Mouse (Mus musculus): ENCODE results near the gene Gm6408. TPM values are rescaled to one million over a fixed set of nuclear protein-coding genes. Genes with fewer than 3 reads are reported as not detected.
"Not testable (repeated sequence)": the region's sequence is repeated elsewhere in the genome, so short reads cannot be mapped to it uniquely, and the experiment has no call there.

The Gm6408 gene
- polyA plus RNA-seq (2016; fragmentation: Nextera tagmentation; extraction: Ambion mirVana) = not detected in 2 replicates

- not testable (repeated sequence) for H3K4me1 ChIP-seq (replicated peaks); H3K36me3 ChIP-seq; DNase-seq (ENCODE audit: low spot score); H3K27ac ChIP-seq; H3K4me3 ChIP-seq; H3K27me3 ChIP-seq (ENCODE audit: insufficient read depth, poor library complexity, severe bottlenecking); H3K9me3 ChIP-seq
- WGBS = 85% methylated on average over 3 of the region's 3 CpGs
Measured at GRCm38 (mm10) chr5:146481665-146482064, at the start of gene Gm6408. Gene Gm6408, plus strand, starts transcription at chr5:146481965.

GRCm38 (mm10) chr5:146432476-146432875, 49.3 kb upstream of the Gm6408 start:
- no peak for DNase-seq (ENCODE audit: low spot score)
- 97% methylated on average over 6 of the region's 6 CpGs for WGBS
- no peaks in the 10 kb centered on the region for H3K4me1 ChIP-seq (replicated peaks)
- no peak overlapping the region for H3K27ac ChIP-seq
- H3K4me3 ChIP-seq = no peak overlapping the region
- H3K36me3 ChIP-seq = peaks cover 52% of the 10 kb centered on the region
- H3K27me3 ChIP-seq (ENCODE audit: insufficient read depth, poor library complexity, severe bottlenecking) = no peaks in the 10 kb centered on the region
- H3K9me3 ChIP-seq = no peaks in the 10 kb centered on the region

- no peak for DNase-seq (ENCODE audit: low spot score)
- H3K4me3 ChIP-seq = no peak overlapping the region
- H3K36me3 ChIP-seq = peaks cover 59% of the 10 kb centered on the region
- 94% methylated on average over 16 of the region's 16 CpGs for WGBS
- H3K27ac ChIP-seq = no peak overlapping the region
- H3K27me3 ChIP-seq (ENCODE audit: insufficient read depth, poor library complexity, severe bottlenecking) = no peaks in the 10 kb centered on the region
- no peaks in the 10 kb centered on the region for H3K4me1 ChIP-seq (replicated peaks)
- peaks cover 11% of the 10 kb centered on the region; the same call in 1 of the 2 replicates for H3K9me3 ChIP-seq
Measured at GRCm38 (mm10) chr5:146435316-146435715, 46.4 kb upstream of the Gm6408 start.

- no peaks in the 10 kb centered on the region for H3K4me1 ChIP-seq (replicated peaks)
- no peak overlapping the region for H3K27ac ChIP-seq
- WGBS = 97% methylated on average over 11 of the region's 11 CpGs
- H3K36me3 ChIP-seq = peaks cover 72% of the 10 kb centered on the region
- H3K4me3 ChIP-seq = no peak overlapping the region
- H3K27me3 ChIP-seq (ENCODE audit: insufficient read depth, poor library complexity, severe bottlenecking) = no peaks in the 10 kb centered on the region
- no peak for DNase-seq (ENCODE audit: low spot score)
- peaks cover 12% of the 10 kb centered on the region; the same call in 1 of the 2 replicates for H3K9me3 ChIP-seq
Measured at GRCm38 (mm10) chr5:146436796-146437195, 45.0 kb upstream of the Gm6408 start.

- Histone ChIP-seq H3K27ac (no peak overlapping the region), H3K4me3 (no peak overlapping the region), H3K4me1 (replicated peaks) (no peaks in the 10 kb centered on the region), H3K9me3 (peaks cover 12% of the 10 kb centered on the region; the same call in 1 of the 2 replicates), H3K36me3 (peaks cover 94% of the 10 kb centered on the region), H3K27me3 (ENCODE audit: insufficient read depth, poor library complexity, severe bottlenecking) (no peaks in the 10 kb centered on the region)
- WGBS = 88% methylated on average over 7 of the region's 7 CpGs
- DNase-seq (ENCODE audit: low spot score) = no peak
Measured at GRCm38 (mm10) chr5:146439152-146439781, 42.5 kb upstream of the Gm6408 start.

- H3K27me3 ChIP-seq (ENCODE audit: insufficient read depth, poor library complexity, severe bottlenecking) = no peaks in the 10 kb centered on the region
- no peak for DNase-seq (ENCODE audit: low spot score)
- 89% methylated on average over 5 of the region's 5 CpGs for whole genome bisulfite sequencing
- no peaks in the 10 kb centered on the region for H3K4me1 ChIP-seq (replicated peaks)
- no peak overlapping the region for H3K27ac ChIP-seq
- peaks cover 89% of the 10 kb centered on the region for H3K36me3 ChIP-seq
- H3K9me3 ChIP-seq = peaks cover 12% of the 10 kb centered on the region; the same call in 1 of the 2 replicates
- no peak overlapping the region for H3K4me3 ChIP-seq
Measured at GRCm38 (mm10) chr5:146440273-146440672, 41.5 kb upstream of the Gm6408 start.

GRCm38 (mm10) chr5:146442767-146443166, 39.0 kb upstream of the Gm6408 start:
- H3K36me3 ChIP-seq = peaks cover 78% of the 10 kb centered on the region
- no peaks in the 10 kb centered on the region for H3K4me1 ChIP-seq (replicated peaks)
- 81% methylated on average over 2 of the region's 2 CpGs for WGBS
- no peaks in the 10 kb centered on the region for H3K27me3 ChIP-seq (ENCODE audit: insufficient read depth, poor library complexity, severe bottlenecking)
- peaks cover 12% of the 10 kb centered on the region; the same call in 1 of the 2 replicates for H3K9me3 ChIP-seq
- DNase-seq (ENCODE audit: low spot score) = no peak
- H3K4me3 ChIP-seq = no peak overlapping the region
- H3K27ac ChIP-seq = no peak overlapping the region

- Histone ChIP-seq H3K36me3 (peaks cover 44% of the 10 kb centered on the region), H3K27me3 (ENCODE audit: insufficient read depth, poor library complexity, severe bottlenecking) (no peaks in the 10 kb centered on the region), H3K4me3 (no peak overlapping the region), H3K27ac (no peak overlapping the region), H3K9me3 (no peaks in the 10 kb centered on the region), H3K4me1 (replicated peaks) (no peaks in the 10 kb centered on the region)
- WGBS = 97% methylated on average over 2 of the region's 2 CpGs
- no peak for DNase-seq (ENCODE audit: low spot score)
Measured at GRCm38 (mm10) chr5:146446633-146447032, 35.1 kb upstream of the Gm6408 start.

GRCm38 (mm10) chr5:146451592-146452254, 30.0 kb upstream of the Gm6408 start:
- Histone ChIP-seq H3K27me3 (ENCODE audit: insufficient read depth, poor library complexity, severe bottlenecking) (no peaks in the 10 kb centered on the region), H3K4me1 (replicated peaks) (no peaks in the 10 kb centered on the region), H3K36me3 (peaks cover 62% of the 10 kb centered on the region), H3K9me3 (no peaks in the 10 kb centered on the region), H3K27ac (no peak overlapping the region), H3K4me3 (no peak overlapping the region)
- 75% methylated on average over 11 of the region's 11 CpGs for WGBS
- no peak for DNase-seq (ENCODE audit: low spot score)

GRCm38 (mm10) chr5:146453556-146453955, 28.2 kb upstream of the Gm6408 start:
- 97% methylated on average over 6 of the region's 6 CpGs for WGBS
- Histone ChIP-seq H3K4me3 (no peak overlapping the region), H3K27me3 (ENCODE audit: insufficient read depth, poor library complexity, severe bottlenecking) (no peaks in the 10 kb centered on the region), H3K36me3 (peaks cover 62% of the 10 kb centered on the region), H3K4me1 (replicated peaks) (no peaks in the 10 kb centered on the region), H3K9me3 (no peaks in the 10 kb centered on the region), H3K27ac (no peak overlapping the region)
- DNase-seq (ENCODE audit: low spot score) = no peak

- Histone ChIP-seq H3K4me3 (no peak overlapping the region), H3K9me3 (no peaks in the 10 kb centered on the region), H3K27ac (no peak overlapping the region), H3K4me1 (replicated peaks) (no peaks in the 10 kb centered on the region), H3K36me3 (peaks cover 75% of the 10 kb centered on the region), H3K27me3 (ENCODE audit: insufficient read depth, poor library complexity, severe bottlenecking) (no peaks in the 10 kb centered on the region)
- WGBS = 90% methylated on average over 8 of the region's 8 CpGs
- no peak for DNase-seq (ENCODE audit: low spot score)
Measured at GRCm38 (mm10) chr5:146461612-146462011, 20.2 kb upstream of the Gm6408 start.

- Histone ChIP-seq H3K4me1 (replicated peaks) (no peaks in the 10 kb centered on the region), H3K27ac (no peak overlapping the region), H3K36me3 (peaks cover 79% of the 10 kb centered on the region), H3K27me3 (ENCODE audit: insufficient read depth, poor library complexity, severe bottlenecking) (no peaks in the 10 kb centered on the region), H3K9me3 (no peaks in the 10 kb centered on the region), H3K4me3 (no peak overlapping the region)
- 96% methylated on average over 19 of the region's 19 CpGs for WGBS
- DNase-seq (ENCODE audit: low spot score) = no peak
Measured at GRCm38 (mm10) chr5:146466663-146467062, 15.1 kb upstream of the Gm6408 start.

- Histone ChIP-seq H3K27me3 (ENCODE audit: insufficient read depth, poor library complexity, severe bottlenecking) (no peaks in the 10 kb centered on the region), H3K4me1 (replicated peaks) (no peaks in the 10 kb centered on the region), H3K4me3 (no peak overlapping the region), H3K9me3 (no peaks in the 10 kb centered on the region), H3K36me3 (peaks cover 71% of the 10 kb centered on the region), H3K27ac (no peak overlapping the region)
- no peak for DNase-seq (ENCODE audit: low spot score)
- 94% methylated on average over 9 of the region's 9 CpGs for WGBS
Measured at GRCm38 (mm10) chr5:146468311-146468710, 13.5 kb upstream of the Gm6408 start.
